Mouse (Mus musculus) C2C12 (cell line): ENCODE results near the gene Rtraf. TPM values are rescaled to one million over a fixed set of nuclear protein-coding genes. Genes with fewer than 3 reads are reported as not detected.
"Not testable (repeated sequence)": the region's sequence is repeated elsewhere in the genome, so short reads cannot be mapped to it uniquely, and the experiment has no call there.

Source experiments
- H3K27me3 ChIP-seq: one replicate; pipeline ENCODE4 v1.6.1; 2011; ENCODE audit not compliant: control insufficient read depth, insufficient read depth, insufficient read length
- H3K36me3 ChIP-seq: one replicate; pipeline ENCODE4 v1.6.1; 2011; ENCODE audit not compliant: control insufficient read depth, insufficient read depth
- H3K4me3 ChIP-seq: one replicate; pipeline ENCODE4 v1.5.1; 2011; ENCODE audit warnings: mild to moderate bottlenecking, control low read depth; ENCODE audit not compliant: poor library complexity, insufficient read depth, severe bottlenecking
- H3K79me2 ChIP-seq: one replicate; pipeline ENCODE4 v1.6.1; 2011; ENCODE audit not compliant: control insufficient read depth, insufficient read depth
- H3K79me3 ChIP-seq: one replicate; pipeline ENCODE4 v1.6.1; 2011; ENCODE audit warnings: low read depth, control low read depth
- H3ac ChIP-seq: one replicate; pipeline ENCODE3; 2011; ENCODE audit warnings: low read depth; ENCODE audit not compliant: control insufficient read depth, insufficient read length
- CEBPB ChIP-seq: IDR thresholded peaks from one replicate; pipeline ENCODE4 v1.6.1; 2011; ENCODE audit warnings: low read depth, mild to moderate bottlenecking, control low read depth, moderate library complexity
- CTCF ChIP-seq: IDR thresholded peaks from one replicate; pipeline ENCODE4 v1.5.1; 2011; ENCODE audit not compliant: control insufficient read depth, insufficient read depth, insufficient read length
- FOSL1 ChIP-seq: IDR thresholded peaks from one replicate; pipeline ENCODE4 v1.8.0; 2011; ENCODE audit warnings: mild to moderate bottlenecking, low read length; ENCODE audit not compliant: poor library complexity, insufficient read depth, severe bottlenecking
- MAX ChIP-seq: IDR thresholded peaks from one replicate; pipeline ENCODE4 v1.6.1; 2011; ENCODE audit warnings: mild to moderate bottlenecking, control low read depth
- MYOD1 ChIP-seq: IDR thresholded peaks from one replicate; pipeline ENCODE4 v1.6.1; 2011; ENCODE audit warnings: low read depth; ENCODE audit not compliant: control insufficient read depth, insufficient read length
- MYOG ChIP-seq: IDR thresholded peaks from one replicate; pipeline ENCODE4 v1.6.1; 2011; ENCODE audit not compliant: control insufficient read depth, insufficient read length; ENCODE audit errors: extremely low read depth
- USF1 ChIP-seq: IDR thresholded peaks from one replicate; pipeline ENCODE4 v1.6.1; 2011; ENCODE audit warnings: low read depth, mild to moderate bottlenecking, control low read depth, moderate library complexity
- long read RNA-seq, 2 experiments: library from polyadenylated mRNA; unstranded; transcript quantifications; one replicate each; pipeline ENCODE4 v2.0.0; 2019 to 2020
- polyA plus RNA-seq: library from polyadenylated mRNA; unstranded; fragments of >200 nt; fragmentation: generic; extraction: Trizol; gene quantifications from one replicate; pipeline ENCODE4 v1.2.1, GENCODE M21; 2012; ENCODE audit warnings: missing spikeins

Gene Rtraf
- 115 TPM for polyA plus RNA-seq
- long read RNA-seq, experiment 1, transcript Rtraf-201 (8 exons, 1,562 nt): major isoform, 302 of 325 reads
- long read RNA-seq, experiment 1, partial matches to known transcripts: 15 of 325 reads
- long read RNA-seq, experiment 1, other reads (novel, unspliced or antisense): 8 of 325 reads
- long read RNA-seq, experiment 2, transcript Rtraf-201 (8 exons, 1,562 nt): major isoform, 137 of 148 reads
- long read RNA-seq, experiment 2, partial matches to known transcripts: 5 of 148 reads
- long read RNA-seq, experiment 2, other reads (novel, unspliced or antisense): 6 of 148 reads

DNA sequence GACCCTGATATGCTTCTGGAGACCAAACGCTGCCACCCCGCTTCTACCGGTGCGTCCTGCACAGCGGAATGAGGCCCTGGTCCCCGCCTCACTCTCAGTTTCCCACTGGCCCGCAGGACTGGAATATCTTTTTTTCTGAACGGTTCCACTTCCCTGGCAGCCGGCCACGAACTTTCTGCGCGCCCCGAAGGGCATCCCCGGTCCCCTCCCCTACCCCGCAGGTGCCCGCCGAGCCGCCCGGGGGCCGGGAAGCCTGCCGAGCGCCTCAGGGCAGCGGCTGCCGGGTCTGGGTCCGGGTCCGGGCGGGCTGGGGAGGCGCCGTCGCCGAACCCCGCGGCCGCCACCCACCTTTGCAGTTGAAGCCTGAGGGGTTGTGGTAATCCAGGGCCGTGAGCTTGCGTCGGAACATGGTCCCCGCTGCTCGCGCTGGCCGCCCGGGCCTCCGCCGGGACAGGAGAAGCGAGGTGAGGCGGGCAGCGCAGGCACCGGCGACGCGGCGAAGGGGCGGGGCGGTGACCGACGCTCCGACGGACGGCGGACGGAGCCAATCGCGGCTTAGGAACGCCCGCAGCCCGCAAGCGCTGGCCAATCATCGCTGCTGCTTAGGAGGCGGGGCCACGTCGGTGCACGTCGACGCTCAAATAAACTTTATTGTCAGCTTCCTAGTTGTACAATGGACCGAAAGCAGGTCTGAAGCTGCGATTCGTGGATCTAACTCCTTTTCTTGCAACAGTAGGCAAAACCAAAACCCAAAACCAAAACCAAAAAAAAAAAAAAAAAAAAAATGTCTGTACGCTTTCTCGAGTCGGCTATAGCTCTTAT is at the start of gene Rtraf:
Gene Rtraf (minus strand): TSS at position 504 of the 822 bp plus-strand sequence.
- H3K79me3 ChIP-seq: peaks cover 30% of the 10 kb centered on the region
- H3K27me3 ChIP-seq: peaks cover 9% of the 10 kb centered on the region
- peak within 1 kb of the TSS; percentile 86 for H3K4me3 ChIP-seq
- peak within 1 kb of the TSS; percentile 81 for H3ac ChIP-seq
- H3K79me2 ChIP-seq: peaks cover 28% of the 10 kb centered on the region
- TF ChIP-seq USF1 (no peak), MAX (peak; percentile 19)
- H3K36me3 ChIP-seq: peaks cover 37% of the 10 kb centered on the region

DNA sequence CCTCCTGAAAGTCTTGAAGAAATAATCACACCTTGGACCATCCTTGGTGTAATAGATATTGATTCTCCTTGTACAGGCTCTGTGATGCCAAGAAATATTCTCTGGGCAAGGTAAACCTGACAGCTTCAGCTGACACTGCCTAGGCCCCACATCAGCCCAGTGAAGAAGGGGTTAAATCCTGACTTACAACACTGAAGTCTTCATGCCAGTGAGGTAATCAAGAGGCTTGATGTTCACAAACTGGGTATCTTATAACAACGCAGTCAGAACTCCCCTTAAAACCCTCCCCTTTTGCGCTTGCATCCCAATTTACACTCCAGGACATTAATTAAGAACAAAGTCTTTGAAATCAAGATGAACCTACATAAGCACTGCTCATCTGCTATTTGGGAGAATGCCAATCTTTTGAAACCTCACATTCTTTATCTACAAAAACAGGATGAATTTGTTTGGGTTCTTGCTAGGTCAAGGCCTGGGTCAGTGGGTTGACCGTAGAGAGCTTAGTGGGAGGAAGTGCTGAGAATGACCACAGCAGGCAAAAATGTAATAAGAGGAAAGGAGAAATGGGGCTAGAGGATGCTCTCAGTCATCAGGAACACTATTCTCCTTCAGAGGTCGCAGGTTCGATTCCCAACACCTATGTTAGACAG is 43.8 kb upstream of the Rtraf start:
- H3K36me3 ChIP-seq: no peaks in the 10 kb centered on the region
- no peak overlapping the region for H3K4me3 ChIP-seq
- H3K79me2 ChIP-seq: no peaks in the 10 kb centered on the region
- H3K27me3 ChIP-seq: no peaks in the 10 kb centered on the region
- H3ac ChIP-seq: no peak overlapping the region
- no peaks in the 10 kb centered on the region for H3K79me3 ChIP-seq
- TF ChIP-seq MAX: no peak
- no peak for TF ChIP-seq FOSL1
- no peak for TF ChIP-seq CTCF
- TF ChIP-seq MYOG: no peak

- not testable (repeated sequence) for H3ac ChIP-seq, H3K27me3 ChIP-seq, H3K4me3 ChIP-seq, H3K36me3 ChIP-seq, H3K79me2 ChIP-seq, H3K79me3 ChIP-seq
Measured at GRCm38 (mm10) chr14:19865121-19865520, 41.5 kb upstream of the Rtraf start.

GRCm38 (mm10) chr14:19861311-19862080 is 37.9 kb upstream of the Rtraf start:
- H3K79me2 ChIP-seq: no peaks in the 10 kb centered on the region

GRCm38 (mm10) chr14:19860281-19860680 is 36.7 kb upstream of the Rtraf start:
- no peak overlapping the region for H3K4me3 ChIP-seq
- TF ChIP-seq MYOG (no peak), MAX (no peak), USF1 (no peak), CTCF (no peak), FOSL1 (no peak), CEBPB (no peak), MYOD1 (no peak)
- H3K36me3 ChIP-seq: no peaks in the 10 kb centered on the region

More at GRCm38 (mm10) chr14:19861311-19862080, 37.9 kb upstream of the Rtraf start:
- H3K4me3 ChIP-seq: no peak overlapping the region
- H3K36me3 ChIP-seq: no peaks in the 10 kb centered on the region
- no peaks in the 10 kb centered on the region for H3K79me3 ChIP-seq
- TF ChIP-seq FOSL1: no peak
- TF ChIP-seq USF1: peak; percentile 2
- H3ac ChIP-seq: no peak overlapping the region
- H3K27me3 ChIP-seq: no peaks in the 10 kb centered on the region

More at GRCm38 (mm10) chr14:19860281-19860680, 36.7 kb upstream of the Rtraf start:
- Histone ChIP-seq H3ac (no peak overlapping the region), H3K79me3 (no peaks in the 10 kb centered on the region), H3K79me2 (no peaks in the 10 kb centered on the region), H3K27me3 (no peaks in the 10 kb centered on the region)
